Mouse (Mus musculus) liver, adult 2 months (tissue): Measurements from ENCODE around the gene Tmprss11b. TPM values are rescaled to one million over a fixed set of nuclear protein-coding genes. Genes with fewer than 3 reads are reported as not detected.
"Not testable (repeated sequence)": the region's sequence is repeated elsewhere in the genome, so short reads cannot be mapped to it uniquely, and the experiment has no call there.

Experiments used
- DNase-seq: peaks from one replicate; pipeline ENCODE4 v3.0.0-alpha.2; 2011; ENCODE audit warnings: low read depth, low spot score; ENCODE audit errors: extremely low read depth
- H3K27ac ChIP-seq: fragments of 200-500 bp; replicated peaks from 2 replicates; pipeline ENCODE4 v1.5.1; 2012; ENCODE audit warnings: low read depth, mild to moderate bottlenecking, control low read depth, inconsistent platforms, low read length; ENCODE audit not compliant: insufficient read depth
- H3K27me3 ChIP-seq: fragments of 200-500 bp; 2 replicates; pipeline ENCODE4 v1.6.1; 2012; ENCODE audit warnings: mild to moderate bottlenecking, moderate library complexity, low read length, inconsistent platforms; ENCODE audit not compliant: control insufficient read depth, insufficient read depth
- H3K36me3 ChIP-seq: fragments of 200-500 bp; 2 replicates; pipeline ENCODE4 v1.6.1; 2012; ENCODE audit warnings: low read length, inconsistent platforms; ENCODE audit not compliant: control insufficient read depth, insufficient read depth
- H3K4me1 ChIP-seq: fragments of 200-500 bp; 2 replicates; pipeline ENCODE4 v1.6.1; 2011; ENCODE audit warnings: low read length; ENCODE audit not compliant: control insufficient read depth, insufficient read depth
- H3K4me3 ChIP-seq: fragments of 200-500 bp; 2 replicates; pipeline ENCODE4 v1.5.1; 2011; ENCODE audit warnings: low read depth, mild to moderate bottlenecking, control low read depth, low read length, moderate library complexity; ENCODE audit not compliant: insufficient read depth
- H3K79me2 ChIP-seq: fragments of 200-500 bp; 2 replicates; pipeline ENCODE4 v1.6.1; 2012; ENCODE audit warnings: inconsistent platforms, mild to moderate bottlenecking, low read length, moderate library complexity; ENCODE audit not compliant: control insufficient read depth, insufficient read depth
- H3K9ac ChIP-seq: fragments of 200-500 bp; 2 replicates; pipeline ENCODE4 v1.6.1; 2012; ENCODE audit warnings: low read depth, mild to moderate bottlenecking, control low read depth, inconsistent platforms, low read length
- CTCF ChIP-seq: fragments of 200-500 bp; IDR thresholded peaks from 2 replicates; pipeline ENCODE4 v1.5.1; 2011; ENCODE audit warnings: low read depth, low read length, control low read depth
- POLR2A ChIP-seq: fragments of 200-500 bp; IDR thresholded peaks from 2 replicates; pipeline ENCODE4 v1.6.1; 2011; ENCODE audit warnings: low read length, control low read depth; ENCODE audit not compliant: insufficient read depth; ENCODE audit errors: extremely low read depth
- WGBS: fragments of 180-500 bp; shearing (Covaris S2); methylation state at CpG from one replicate; pipeline ENCODE4 v1.1.7; 2018; 5-methylcytosine and 5-hydroxymethylcytosine counted together
- polyA plus RNA-seq: library from polyadenylated mRNA; depleted of rRNA; stranded (reverse); fragments of >200 nt; gene quantifications from 2 replicates; pipeline ENCODE4 v1.2.3, GENCODE M21; 2012; rRNA removed
- total RNA-seq: library from RNA; depleted of rRNA; stranded (reverse); fragments of >200 nt; gene quantifications from 2 replicates; pipeline ENCODE4 v1.2.3, GENCODE M21; 2014; rRNA removed

Tmprss11b gene
- total and polyA plus RNA-seq, 2 experiments, result not detected

DNA sequence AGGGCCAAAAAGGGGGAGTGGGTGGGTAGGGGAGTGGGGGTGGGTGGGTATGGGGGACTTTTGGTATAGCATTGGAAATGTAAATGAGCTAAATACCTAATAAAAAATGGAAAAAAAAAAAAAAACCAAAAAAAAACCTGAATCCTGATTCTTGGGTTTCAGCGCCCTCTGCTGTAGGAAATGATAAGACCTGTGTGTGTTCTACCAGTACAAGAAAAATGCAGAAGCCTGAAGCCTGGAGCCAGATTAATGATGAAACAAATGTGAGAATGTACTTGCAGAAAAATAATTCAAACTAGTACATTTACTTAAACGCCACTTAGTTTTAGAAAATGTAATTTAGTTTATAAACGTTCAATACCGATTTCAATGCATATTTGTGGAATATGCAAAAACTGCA is 27.0 kb downstream of the Tmprss11b start:
- not testable (repeated sequence) for H3K9ac ChIP-seq, H3K4me1 ChIP-seq, H3K27me3 ChIP-seq, H3K4me3 ChIP-seq, H3K79me2 ChIP-seq, H3K36me3 ChIP-seq, H3K27ac ChIP-seq
- peak; percentile 27 for DNase-seq
- peak; percentile 45 for TF ChIP-seq CTCF
- WGBS, result 34% methylated on average over 4 of the region's 4 CpGs

DNA sequence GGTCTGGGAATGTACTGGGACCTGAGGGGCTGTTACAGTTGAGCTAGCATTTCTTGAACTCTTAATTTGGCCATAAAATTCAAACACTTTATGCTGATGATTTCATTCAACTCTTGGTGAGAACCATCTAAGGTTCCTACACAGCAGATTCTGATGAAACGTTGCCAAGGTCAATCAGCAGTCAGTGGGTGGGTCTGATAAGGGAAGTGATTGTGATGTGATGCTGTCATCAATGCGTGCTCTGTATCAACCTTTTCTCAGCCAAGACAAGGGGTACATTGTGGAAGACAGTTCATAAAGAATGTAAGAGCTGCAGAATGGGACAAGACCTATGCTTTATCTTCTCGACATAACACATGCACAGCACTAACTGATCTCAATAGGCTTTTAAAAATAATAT is 35.4 kb downstream of the Tmprss11b start:
- H3K27me3 ChIP-seq, result no peaks in the 10 kb centered on the region
- TF ChIP-seq POLR2A, result no peak
- no peak for TF ChIP-seq CTCF
- H3K36me3 ChIP-seq, result no peaks in the 10 kb centered on the region
- H3K79me2 ChIP-seq, result no peaks in the 10 kb centered on the region
- DNase-seq, result no peak
- H3K27ac ChIP-seq, result no peak overlapping the region
- 60% methylated on average over 3 of the region's 3 CpGs for WGBS
- no peak overlapping the region for H3K9ac ChIP-seq
- H3K4me1 ChIP-seq, result no peaks in the 10 kb centered on the region
- no peak overlapping the region for H3K4me3 ChIP-seq

DNA sequence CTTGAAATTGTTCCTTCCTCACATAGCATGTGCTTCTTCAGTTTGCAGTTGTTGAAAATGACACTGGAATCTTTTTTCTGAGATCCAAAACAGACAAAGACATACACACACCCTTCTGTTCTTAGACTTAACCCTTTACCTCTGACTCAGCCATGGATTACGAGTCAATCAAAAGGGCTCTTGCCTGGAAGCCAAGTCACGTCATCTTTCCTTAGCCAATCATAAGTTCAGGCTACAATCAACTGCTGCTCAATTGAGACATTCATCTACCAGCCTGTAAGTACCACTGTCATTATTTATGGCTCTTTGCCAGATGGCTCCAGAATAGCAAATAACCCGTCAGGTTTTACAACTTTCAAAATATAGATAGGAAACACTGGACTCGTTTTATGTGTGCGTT is 43.8 kb downstream of the Tmprss11b start, which contains the start of gene Tmprss11f:
Gene Tmprss11f (minus strand): TSS at position 101 of the 400 bp plus-strand sequence.
- Histone ChIP-seq H3K27me3 (no peaks in the 10 kb centered on the region), H3K4me1 (no peaks in the 10 kb centered on the region), H3K36me3 (no peaks in the 10 kb centered on the region), H3K4me3 (no peak within 1 kb of the TSS), H3K9ac (no peak within 1 kb of the TSS), H3K79me2 (no peaks in the 10 kb centered on the region), H3K27ac (no peak within 1 kb of the TSS)
- WGBS, result 79% methylated on average over 5 of the region's 5 CpGs
- DNase-seq, result no peak
- TF ChIP-seq CTCF (no peak), POLR2A (no peak)

DNA sequence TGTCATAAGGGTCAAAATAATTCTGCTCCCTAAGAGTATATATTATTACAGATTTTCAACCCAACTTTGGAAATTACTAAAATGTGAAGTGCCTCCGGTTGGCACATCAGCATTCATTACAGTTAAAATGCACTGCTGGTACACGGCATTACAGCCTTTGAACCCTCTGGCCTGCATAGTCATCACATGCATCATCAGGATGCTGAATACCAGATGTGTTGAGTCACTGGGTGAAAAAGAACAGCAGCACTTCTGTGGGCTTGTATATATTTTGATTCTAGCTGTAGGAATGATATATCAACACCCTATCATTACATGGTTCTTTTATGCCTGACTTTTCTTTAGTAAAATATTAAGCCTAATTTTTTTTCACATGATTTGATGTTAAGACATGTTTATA is 45.5 kb downstream of the Tmprss11b start:
- Histone ChIP-seq H3K36me3 (no peaks in the 10 kb centered on the region), H3K9ac (no peak overlapping the region), H3K4me3 (no peak overlapping the region), H3K27ac (no peak overlapping the region), H3K79me2 (no peaks in the 10 kb centered on the region), H3K27me3 (no peaks in the 10 kb centered on the region), H3K4me1 (no peaks in the 10 kb centered on the region)
- DNase-seq, result no peak
- no peak for TF ChIP-seq POLR2A
- no peak for TF ChIP-seq CTCF
- WGBS, result 75% methylated on average over 2 of the region's 2 CpGs

DNA sequence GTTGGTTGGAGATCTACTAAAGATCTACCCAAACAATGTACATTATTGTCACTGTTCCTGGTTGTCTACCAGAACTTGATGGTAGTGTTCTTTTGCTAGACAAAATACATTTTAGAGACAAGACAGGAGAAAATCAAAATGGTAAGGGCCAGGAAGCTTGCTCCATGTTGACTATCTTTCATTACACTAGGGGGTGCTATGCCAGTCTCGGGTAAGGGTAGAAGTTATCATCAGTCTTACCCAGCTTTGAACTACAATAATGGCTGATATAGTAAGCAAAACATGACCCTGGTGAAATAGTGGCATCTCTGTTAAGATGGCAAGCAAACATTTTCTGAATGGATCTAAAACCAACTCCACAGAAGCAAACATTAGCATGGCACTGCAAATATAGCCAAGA is 54.4 kb downstream of the Tmprss11b start:
- no peak for DNase-seq
- no peaks in the 10 kb centered on the region for H3K79me2 ChIP-seq
- H3K27ac ChIP-seq, result no peak overlapping the region
- H3K36me3 ChIP-seq, result no peaks in the 10 kb centered on the region
- no peaks in the 10 kb centered on the region for H3K27me3 ChIP-seq
- WGBS, result 78% methylated on average over 1 of the region's 1 CpGs
- TF ChIP-seq POLR2A, result no peak
- no peak for TF ChIP-seq CTCF
- H3K4me1 ChIP-seq, result no peaks in the 10 kb centered on the region
- H3K9ac ChIP-seq, result no peak overlapping the region
- no peak overlapping the region for H3K4me3 ChIP-seq

Other genes with a start within 250 kb of the Tmprss11b start
- not detected in 2 replicates for gene Tmprss11a, start 207.4 kb downstream of the Tmprss11b start, total RNA-seq
- gene Tmprss11a, start 207.4 kb downstream of the Tmprss11b start, polyA plus RNA-seq, result not detected in 2 replicates
- gene Tmprss11g, start 157.8 kb downstream of the Tmprss11b start, total RNA-seq, result not detected in 2 replicates
- gene Tmprss11g, start 157.8 kb downstream of the Tmprss11b start, polyA plus RNA-seq, result not detected in 2 replicates
- gene Tmprss11f, start 43.9 kb downstream of the Tmprss11b start, total RNA-seq, result not detected in 2 replicates
- gene Tmprss11f, start 43.9 kb downstream of the Tmprss11b start, polyA plus RNA-seq, result not detected in 2 replicates
- 0.07 TPM in 1 of 2 replicates, not detected in the other for gene Tmprss11e, start 69.5 kb upstream of the Tmprss11b start, total RNA-seq
- not detected in 2 replicates for gene Tmprss11e, start 69.5 kb upstream of the Tmprss11b start, polyA plus RNA-seq
- gene Ythdc1, start 127.9 kb upstream of the Tmprss11b start, total RNA-seq, result 21.7 and 22.8 TPM in 2 replicates
- gene Ythdc1, start 127.9 kb upstream of the Tmprss11b start, polyA plus RNA-seq, result 4.8 and 6.3 TPM in 2 replicates
- gene Ugt2b34, start 230.6 kb upstream of the Tmprss11b start, total RNA-seq, result 513 and 673 TPM in 2 replicates
- gene Ugt2b34, start 230.6 kb upstream of the Tmprss11b start, polyA plus RNA-seq, result 112 and 117 TPM in 2 replicates